Mouse (Mus musculus): ENCODE measurements around the gene Setd1a. TPM values are rescaled to one million over a fixed set of nuclear protein-coding genes. Genes with fewer than 3 reads are reported as not detected.

The Setd1a gene
- polyA plus RNA-seq, 1 experiment from 2014 or later = 10.5 TPM

DNA sequence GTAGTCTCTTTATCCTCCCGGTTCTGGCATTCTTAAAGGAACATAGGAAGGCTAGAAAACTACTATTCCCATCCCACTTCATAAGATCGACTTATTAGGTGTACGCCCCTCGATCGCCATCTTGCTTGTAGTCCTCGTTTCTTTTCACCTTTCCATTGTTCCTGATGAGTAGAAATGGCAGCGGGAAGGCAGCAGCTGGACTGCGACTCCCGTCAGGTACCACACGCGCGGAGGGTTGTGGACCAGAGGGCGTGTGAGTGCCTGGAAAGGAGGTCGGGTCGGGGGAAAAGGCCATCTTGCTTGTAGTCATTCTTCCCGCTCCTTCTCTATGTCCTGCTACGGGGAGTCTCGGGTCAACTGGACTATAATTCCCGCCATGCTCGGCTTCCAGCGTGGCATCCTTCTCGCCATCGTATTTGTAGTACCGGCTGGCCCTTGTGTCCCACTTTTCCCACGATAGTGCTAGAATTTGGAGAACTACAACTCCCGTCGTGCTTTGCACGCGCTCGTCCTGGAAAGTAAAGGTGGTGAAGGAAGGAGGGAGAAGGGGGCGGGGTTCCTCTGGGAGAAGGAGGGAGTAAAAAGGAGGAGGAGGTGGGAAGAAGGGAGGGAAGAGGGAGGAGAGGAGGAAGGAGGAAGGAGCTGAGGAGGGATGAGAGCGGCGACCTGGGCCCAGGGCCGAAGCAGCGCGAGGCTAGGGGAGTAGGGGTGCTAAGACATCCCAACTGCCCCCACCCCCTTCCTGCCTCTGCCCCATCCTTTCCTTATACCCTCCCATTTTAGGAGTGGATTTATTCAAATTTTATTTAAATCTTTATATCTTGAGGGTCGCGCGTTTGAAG, 30.6 kb upstream of the Setd1a start:
- peak overlapping the region; percentile 66 for H3K27ac ChIP-seq (ENCODE audit: low read length)
- H3K4me1 ChIP-seq (ENCODE audit: insufficient read depth, low read depth, low read length) = no peaks in the 10 kb centered on the region
- H3K9ac ChIP-seq (replicated peaks; ENCODE audit: low read depth) = peak overlapping the region; percentile 43
- TF ChIP-seq CTCF (IDR thresholded peaks at IDR 0.05) (no peak; the same call in 1 of the 2 replicates), EP300 (IDR thresholded peaks at IDR 0.05) (peak; percentile 57; the same call in 1 of the 2 replicates)
- H3K27me3 ChIP-seq (replicated peaks; ENCODE audit: insufficient read depth, low read length) = no peaks in the 10 kb centered on the region
- WGBS = under 1% methylated on average over 38 of the region's 39 CpGs
- peak; percentile 100 for DNase-seq (ENCODE audit: low spot score)
- H3K9me3 ChIP-seq (ENCODE audit: low read length) = no peaks in the 10 kb centered on the region
- H3K4me3 ChIP-seq (ENCODE audit: low read depth, low read length) = peak overlapping the region; percentile 59
- H3K4me2 ChIP-seq (replicated peaks; ENCODE audit: low read depth, low read length) = peak overlapping the region; percentile 98
- no peaks in the 10 kb centered on the region; the same call in 1 of the 2 replicates for H3K36me3 ChIP-seq (ENCODE audit: insufficient read depth, low read length)
- peak; percentile 92 for ATAC-seq

- TF ChIP-seq CTCF (IDR thresholded peaks at IDR 0.05) (no peak), EP300 (IDR thresholded peaks at IDR 0.05) (no peak)
- no peaks in the 10 kb centered on the region for H3K9me3 ChIP-seq (ENCODE audit: low read length)
- ATAC-seq = no peak
- H3K36me3 ChIP-seq (ENCODE audit: insufficient read depth, low read length) = no peaks in the 10 kb centered on the region; the same call in 1 of the 2 replicates
- peak overlapping the region; percentile 98 for H3K4me2 ChIP-seq (replicated peaks; ENCODE audit: low read depth, low read length)
- H3K4me1 ChIP-seq (ENCODE audit: insufficient read depth, low read depth, low read length) = no peaks in the 10 kb centered on the region
- H3K4me3 ChIP-seq (ENCODE audit: low read depth, low read length) = peak overlapping the region; percentile 59
- no peaks in the 10 kb centered on the region for H3K27me3 ChIP-seq (replicated peaks; ENCODE audit: insufficient read depth, low read length)
- peak overlapping the region; percentile 66; the same call in 1 of the 2 replicates for H3K27ac ChIP-seq (ENCODE audit: low read length)
- peak; percentile 35 for DNase-seq (ENCODE audit: low spot score)
- H3K9ac ChIP-seq (replicated peaks; ENCODE audit: low read depth) = peak overlapping the region; percentile 43
- WGBS = under 1% methylated on average over 22 of the region's 62 CpGs
Measured at GRCm38 (mm10) chr7:127746494-127747491, 29.7 kb upstream of the Setd1a start.

DNA sequence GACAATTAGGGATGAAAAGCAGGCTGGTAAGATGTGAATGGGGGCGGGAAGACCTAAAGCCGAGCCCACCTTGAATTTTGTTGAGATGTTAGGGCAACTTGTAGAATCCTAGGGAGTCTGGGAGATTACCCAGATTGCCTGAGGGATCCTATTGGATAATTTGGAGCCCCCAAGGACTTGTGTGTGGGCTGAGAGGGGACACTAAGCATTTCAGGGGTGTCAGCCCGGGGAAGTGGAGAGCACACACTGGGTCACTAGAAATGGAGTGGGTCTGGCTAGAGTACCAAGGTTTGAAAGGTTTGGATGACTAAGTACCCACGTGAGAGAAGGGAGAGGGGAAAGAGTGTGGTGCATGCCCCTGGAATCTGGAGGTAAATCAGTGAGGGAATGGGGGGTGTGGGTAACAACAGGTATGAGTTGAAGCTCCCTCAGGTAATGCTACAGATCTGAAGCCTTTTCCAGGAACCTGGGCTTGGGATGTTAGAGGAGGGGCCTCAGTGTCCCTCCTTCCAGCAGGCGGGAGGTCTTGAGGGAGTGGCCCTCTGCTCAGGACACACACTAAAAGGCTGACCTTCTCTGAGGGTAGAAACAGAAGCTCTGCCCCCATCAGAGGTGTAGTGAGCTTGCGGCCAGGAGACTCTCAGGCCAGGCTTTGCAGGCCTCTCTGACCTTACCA, 28.8 kb upstream of the Setd1a start:
- Histone ChIP-seq H3K36me3 (ENCODE audit: insufficient read depth, low read length) (no peaks in the 10 kb centered on the region; the same call in 1 of the 2 replicates), H3K27ac (ENCODE audit: low read length) (no peak overlapping the region), H3K9ac (replicated peaks; ENCODE audit: low read depth) (no peak overlapping the region), H3K9me3 (ENCODE audit: low read length) (no peaks in the 10 kb centered on the region), H3K4me1 (ENCODE audit: insufficient read depth, low read depth, low read length) (no peaks in the 10 kb centered on the region), H3K4me2 (replicated peaks; ENCODE audit: low read depth, low read length) (peak overlapping the region; percentile 98; the same call in 1 of the 2 replicates), H3K27me3 (replicated peaks; ENCODE audit: insufficient read depth, low read length) (no peaks in the 10 kb centered on the region), H3K4me3 (ENCODE audit: low read depth, low read length) (peak overlapping the region; percentile 59; the same call in 1 of the 2 replicates)
- DNase-seq (ENCODE audit: low spot score) (no peak), ATAC-seq (no peak)
- no peak for TF ChIP-seq CTCF (IDR thresholded peaks at IDR 0.05)
- no peak for TF ChIP-seq EP300 (IDR thresholded peaks at IDR 0.05)
- WGBS = 33% methylated on average over 6 of the region's 6 CpGs

GRCm38 (mm10) chr7:127748235-127748560, 28.3 kb upstream of the Setd1a start:
- no peak overlapping the region for H3K4me2 ChIP-seq (replicated peaks; ENCODE audit: low read depth, low read length)
- no peak overlapping the region for H3K27ac ChIP-seq (ENCODE audit: low read length)
- no peak overlapping the region for H3K4me3 ChIP-seq (ENCODE audit: low read depth, low read length)
- H3K9me3 ChIP-seq (ENCODE audit: low read length) = no peaks in the 10 kb centered on the region
- 93% methylated on average over 28 of the region's 28 CpGs for WGBS
- TF ChIP-seq EP300 (IDR thresholded peaks at IDR 0.05) (no peak), CTCF (IDR thresholded peaks at IDR 0.05) (no peak)
- H3K9ac ChIP-seq (replicated peaks; ENCODE audit: low read depth) = no peak overlapping the region
- DNase-seq (ENCODE audit: low spot score) (no peak), ATAC-seq (no peak)
- H3K4me1 ChIP-seq (ENCODE audit: insufficient read depth, low read depth, low read length) = no peaks in the 10 kb centered on the region
- no peaks in the 10 kb centered on the region; the same call in 1 of the 2 replicates for H3K36me3 ChIP-seq (ENCODE audit: insufficient read depth, low read length)
- no peaks in the 10 kb centered on the region for H3K27me3 ChIP-seq (replicated peaks; ENCODE audit: insufficient read depth, low read length)

DNA sequence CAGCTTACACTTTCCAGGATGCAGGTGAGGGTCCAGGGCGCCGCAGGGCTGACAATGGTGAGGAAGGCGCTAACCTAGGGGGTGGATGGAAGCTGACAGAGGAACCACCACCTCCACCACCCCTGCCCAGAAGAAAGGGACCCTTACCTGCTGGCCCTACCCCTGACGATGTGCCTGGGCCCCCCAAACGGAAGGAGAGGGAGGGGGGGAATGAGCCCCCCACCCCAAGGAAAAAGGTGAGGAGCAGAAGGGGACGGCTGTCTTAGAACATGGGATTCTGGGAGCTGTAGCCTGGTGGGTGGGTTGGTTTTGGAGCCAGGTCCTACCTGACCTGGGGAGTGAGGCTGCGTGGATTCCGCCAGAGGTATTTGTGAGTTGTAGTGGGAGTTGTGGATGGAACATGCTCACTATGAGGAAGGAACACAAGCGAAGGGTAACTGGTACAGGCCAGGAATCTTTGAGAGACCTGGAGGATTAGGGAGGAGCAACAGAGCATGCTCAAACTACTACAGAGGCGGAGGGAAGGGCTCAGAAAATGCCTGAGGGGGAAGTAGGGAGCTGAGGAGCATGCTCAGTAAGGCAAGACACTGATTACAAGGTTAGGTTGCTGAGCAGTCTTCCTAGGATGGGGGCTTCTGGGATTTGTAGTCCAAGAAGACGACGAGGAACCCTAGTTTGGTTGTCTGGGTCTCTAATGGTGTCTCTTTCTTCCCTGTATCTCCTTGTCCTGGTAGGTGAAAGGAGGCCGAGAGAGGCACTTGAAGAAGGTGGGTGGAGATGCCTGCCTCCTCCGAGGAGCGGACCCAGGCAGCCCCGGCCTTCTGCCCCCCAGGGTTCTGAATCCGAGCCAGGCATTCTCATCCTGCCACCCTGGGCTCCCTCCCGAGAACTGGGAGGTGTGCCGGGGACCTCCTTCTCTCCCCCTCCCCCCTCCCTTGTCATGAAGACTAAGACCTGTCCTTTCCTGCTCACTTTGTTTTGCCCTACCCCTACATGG, 26.0 kb upstream of the Setd1a start:
- no peak for TF ChIP-seq EP300 (IDR thresholded peaks at IDR 0.05)
- TF ChIP-seq CTCF (IDR thresholded peaks at IDR 0.05) = no peak
- Histone ChIP-seq H3K27ac (ENCODE audit: low read length) (no peak overlapping the region), H3K36me3 (ENCODE audit: insufficient read depth, low read length) (no peaks in the 10 kb centered on the region; the same call in 1 of the 2 replicates), H3K4me3 (ENCODE audit: low read depth, low read length) (no peak overlapping the region), H3K27me3 (replicated peaks; ENCODE audit: insufficient read depth, low read length) (no peaks in the 10 kb centered on the region), H3K9me3 (ENCODE audit: low read length) (no peaks in the 10 kb centered on the region), H3K4me2 (replicated peaks; ENCODE audit: low read depth, low read length) (no peak overlapping the region), H3K9ac (replicated peaks; ENCODE audit: low read depth) (no peak overlapping the region), H3K4me1 (ENCODE audit: insufficient read depth, low read depth, low read length) (no peaks in the 10 kb centered on the region)
- DNase-seq (ENCODE audit: low spot score) (peak; percentile 84), ATAC-seq (no peak)
- WGBS = 81% methylated on average over 17 of the region's 19 CpGs

All from lung, postnatal 0 days (tissue).